Mouse (Mus musculus): ENCODE measurements at regions not wholly inside any gene's neighbourhood (a gene's known extent, or its start where the extent isn't known, plus 50 kb on each side); places are given as distances from the start of the nearest gene placed in this dataset.

GRCm38 (mm10) chr8:115466122-115466521 is 241.5 kb downstream of the Maf start:
- Histone ChIP-seq H3K27me3 (ENCODE audit: control insufficient read depth in 1 of 2, insufficient read depth in 2 of 2, low read length in 2 of 2) (no peaks in the 10 kb centered on the region), H3K9ac (ENCODE audit: control insufficient read depth, low read depth, low read length, poor library complexity, severe bottlenecking) (no peak overlapping the region), H3K4me3 (ENCODE audit: control insufficient read depth in 1 of 2, insufficient read depth in 1 of 2, low read depth in 2 of 2, low read length in 2 of 2) (no peak overlapping the region), H3K27ac (ENCODE audit: control insufficient read depth, low read depth, low read length) (no peak overlapping the region), H3K36me3 (ENCODE audit: control insufficient read depth in 1 of 2, insufficient read depth in 2 of 2, low read length in 2 of 2) (no peaks in the 10 kb centered on the region), H3K4me1 (ENCODE audit: control insufficient read depth in 1 of 2, insufficient read depth in 2 of 2, low read length in 2 of 2) (no peaks in the 10 kb centered on the region), H3K79me2 (ENCODE audit: control insufficient read depth, insufficient read depth, low read length, poor library complexity) (no peaks in the 10 kb centered on the region), H3K9me3 (replicated peaks; ENCODE audit: insufficient read depth, low read length) (no peaks in the 10 kb centered on the region)
- TF ChIP-seq ZMIZ1 (IDR thresholded peaks at IDR 0.05; ENCODE audit: low read depth, low read length) (no peak), MEF2A (IDR thresholded peaks at IDR 0.05; ENCODE audit: extremely low read depth, insufficient replicate concordance, low read depth, low read length, poor library complexity, severe bottlenecking) (no peak), POLR2AphosphoS5 (IDR thresholded peaks at IDR 0.05; ENCODE audit: borderline replicate concordance, low read depth, low read length) (no peak), GATA1 (IDR thresholded peaks at IDR 0.05; ENCODE audit: low read depth, low read length) (no peak), TAL1 (IDR thresholded peaks at IDR 0.05; ENCODE audit: low read length) (no peak)
- DNase-seq (ENCODE audit: low read depth, low spot score): no peak

- H3K4me1 ChIP-seq (ENCODE audit: control insufficient read depth in 1 of 2, insufficient read depth in 2 of 2, low read length in 2 of 2): no peaks in the 10 kb centered on the region
- no peak overlapping the region for H3K4me3 ChIP-seq (ENCODE audit: control insufficient read depth in 1 of 2, insufficient read depth in 1 of 2, low read depth in 2 of 2, low read length in 2 of 2)
- no peaks in the 10 kb centered on the region for H3K9me3 ChIP-seq (replicated peaks; ENCODE audit: insufficient read depth, low read length)
- no peaks in the 10 kb centered on the region; a peak in 1 of 4 replicates for H3K27me3 ChIP-seq (ENCODE audit: control insufficient read depth in 1 of 2, insufficient read depth in 2 of 2, low read length in 2 of 2)
- no peak overlapping the region for H3K27ac ChIP-seq (ENCODE audit: control insufficient read depth, low read depth, low read length)
- TF ChIP-seq POLR2A (IDR thresholded peaks at IDR 0.05; ENCODE audit: control insufficient read depth in 1 of 2, insufficient read depth in 1 of 2, low read depth in 1 of 2, low read length in 2 of 2, poor library complexity in 1 of 2) (no peak), E2F4 (IDR thresholded peaks at IDR 0.05; ENCODE audit: borderline replicate concordance, low read depth, low read length) (no peak), MEF2A (IDR thresholded peaks at IDR 0.05; ENCODE audit: extremely low read depth, insufficient replicate concordance, low read depth, low read length, poor library complexity, severe bottlenecking) (no peak), RAD21 (IDR thresholded peaks at IDR 0.05; ENCODE audit: low read depth, low read length) (no peak)
- no peak for DNase-seq (ENCODE audit: low read depth, low spot score)
- no peaks in the 10 kb centered on the region for H3K79me2 ChIP-seq (ENCODE audit: control insufficient read depth, insufficient read depth, low read length, poor library complexity)
- H3K9ac ChIP-seq (ENCODE audit: control insufficient read depth, low read depth, low read length, poor library complexity, severe bottlenecking): no peak overlapping the region
- no peaks in the 10 kb centered on the region for H3K36me3 ChIP-seq (ENCODE audit: control insufficient read depth in 1 of 2, insufficient read depth in 2 of 2, low read length in 2 of 2)
These were observed 244.9 kb downstream of the Maf start for GRCm38 (mm10) chr8:115462657-115463056.

- Histone ChIP-seq H3K27me3 (ENCODE audit: control insufficient read depth in 1 of 2, insufficient read depth in 2 of 2, low read length in 2 of 2) (no peaks in the 10 kb centered on the region; a peak in 1 of 4 replicates), H3K4me3 (ENCODE audit: control insufficient read depth in 1 of 2, insufficient read depth in 1 of 2, low read depth in 2 of 2, low read length in 2 of 2) (no peak overlapping the region), H3K27ac (ENCODE audit: control insufficient read depth, low read depth, low read length) (no peak overlapping the region), H3K79me2 (ENCODE audit: control insufficient read depth, insufficient read depth, low read length, poor library complexity) (no peaks in the 10 kb centered on the region), H3K4me1 (ENCODE audit: control insufficient read depth in 1 of 2, insufficient read depth in 2 of 2, low read length in 2 of 2) (no peaks in the 10 kb centered on the region), H3K36me3 (ENCODE audit: control insufficient read depth in 1 of 2, insufficient read depth in 2 of 2, low read length in 2 of 2) (no peaks in the 10 kb centered on the region), H3K9ac (ENCODE audit: control insufficient read depth, low read depth, low read length, poor library complexity, severe bottlenecking) (no peak overlapping the region), H3K9me3 (replicated peaks; ENCODE audit: insufficient read depth, low read length) (no peaks in the 10 kb centered on the region)
- DNase-seq (ENCODE audit: low read depth, low spot score): no peak
- TF ChIP-seq SMC3 (IDR thresholded peaks at IDR 0.05; ENCODE audit: low read depth, low read length) (no peak), MXI1 (IDR thresholded peaks at IDR 0.05; ENCODE audit: low read depth, low read length) (no peak), SIN3A (IDR thresholded peaks at IDR 0.05; ENCODE audit: low read length) (no peak), USF1 (IDR thresholded peaks at IDR 0.05; ENCODE audit: low read depth, low read length) (no peak), RAD21 (IDR thresholded peaks at IDR 0.05; ENCODE audit: low read depth, low read length) (no peak), POLR2AphosphoS2 (IDR thresholded peaks at IDR 0.05; ENCODE audit: low read length) (no peak), MYB (IDR thresholded peaks at IDR 0.05; ENCODE audit: low read depth, low read length) (no peak), MAX (IDR thresholded peaks at IDR 0.05; ENCODE audit: low read length) (no peak), E2F4 (IDR thresholded peaks at IDR 0.05; ENCODE audit: borderline replicate concordance, low read depth, low read length) (no peak), ETS1 (IDR thresholded peaks at IDR 0.05; ENCODE audit: low read depth, low read length) (no peak), CHD2 (IDR thresholded peaks at IDR 0.05; ENCODE audit: low read length) (no peak), CTCF (IDR thresholded peaks at IDR 0.05 in 2 of 3, conservative IDR thresholded peaks at IDR 0.05 in 1 of 3; ENCODE audit: control insufficient read depth in 1 of 3, insufficient read depth in 1 of 3, low read depth in 2 of 3, low read length in 3 of 3, poor library complexity in 1 of 3, severe bottlenecking in 1 of 3) (no peak), NRF1 (IDR thresholded peaks at IDR 0.05; ENCODE audit: insufficient read depth, low read depth, low read length, poor library complexity, severe bottlenecking) (no peak), ZC3H11A (IDR thresholded peaks at IDR 0.05; ENCODE audit: low read depth, low read length) (no peak), ZKSCAN1 (IDR thresholded peaks at IDR 0.05; ENCODE audit: low read depth, low read length) (no peak), UBTF (IDR thresholded peaks at IDR 0.05; ENCODE audit: borderline replicate concordance, insufficient read depth, low read depth, low read length) (no peak)
These were observed 249.5 kb downstream of the Maf start for GRCm38 (mm10) chr8:115458119-115458518.

All from MEL (cell line).